Mouse (Mus musculus): ENCODE measurements at regions not wholly inside any gene's neighbourhood (a gene's known extent, or its start where the extent isn't known, plus 50 kb on each side); places are given as distances from the start of the nearest gene placed in this dataset.
A peak's percentile ranks its signal among the peaks of the same experiment; 100 is the strongest.

DNA sequence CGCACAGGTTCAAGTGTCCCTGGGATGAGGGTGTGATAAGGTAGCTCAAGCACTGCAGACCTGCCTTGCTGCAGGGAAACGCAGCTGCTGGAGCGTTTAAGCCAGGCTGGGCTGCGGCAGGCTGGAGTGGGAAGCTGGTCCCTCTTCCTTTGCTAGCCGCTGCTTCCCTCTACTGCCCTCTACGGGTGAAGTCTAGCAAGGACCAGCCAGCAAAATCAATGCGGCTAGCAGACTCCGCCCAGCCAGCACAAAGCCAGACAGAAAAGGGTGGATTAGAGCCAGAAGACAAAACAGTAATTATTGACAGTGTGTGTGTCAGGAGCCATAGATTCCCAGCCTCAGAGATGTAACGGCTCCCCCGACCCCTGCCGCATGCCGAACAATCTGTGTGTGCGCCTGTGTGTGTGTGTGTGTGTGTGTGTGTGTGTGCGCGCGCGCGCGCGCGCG, 111.8 kb upstream of the Med14 start:
- TF ChIP-seq POLR2A (IDR thresholded peaks at IDR 0.05; ENCODE audit: low read depth, low read length), result no peak
- TF ChIP-seq CTCF (IDR thresholded peaks at IDR 0.05; ENCODE audit: borderline replicate concordance, insufficient read depth, low read length), result peak; percentile 50; the same call in 1 of the 2 replicates
